ENCODE assay signal across 17 mouse cellular contexts in genomic region chr4:88448976-88449375, GRCm38 (mm10).
"Had no signal": no experiment of that assay in that cellular context is flagged by ENCODE, and none has a peak within 500 bp of the region (broad histone marks: within the 10 kb centered on the region; RNA-seq: fewer than 3 reads in every experiment).

No protein-coding gene starts in this region.

- H3K9me3 ChIP-seq: limb, embryonic 13.5 days; midbrain, embryonic 10.5 days; neural tube, embryonic 13.5 days; stomach, embryonic 15.5 days had no signal

- H3K27ac ChIP-seq: kidney, postnatal 0 days; limb, embryonic 13.5 days; liver, embryonic 14.5 days; midbrain, embryonic 10.5 days; neural tube, embryonic 13.5 days; stomach, embryonic 15.5 days had no signal

- H3K27me3 ChIP-seq: limb, embryonic 13.5 days; neural tube, embryonic 13.5 days; stomach, embryonic 15.5 days had no signal

- DNase-seq: kidney, postnatal 36 days; layer of hippocampus, adult 9-11 months; left cerebral cortex, postnatal 4 days; lung, adult 18-20 months; lung, postnatal 36 days; midbrain, embryonic 14.5 days; retina, postnatal 1 day; right cerebral cortex, postnatal 4 days; spleen, adult 18-20 months; thymus, adult 2 months; thymus, postnatal 25 days had no signal

- H3K9ac ChIP-seq: limb, embryonic 13.5 days; liver, embryonic 14.5 days; neural tube, embryonic 13.5 days; stomach, embryonic 15.5 days had no signal

- H3K4me1 ChIP-seq: limb, embryonic 13.5 days; midbrain, embryonic 10.5 days; neural tube, embryonic 13.5 days; stomach, embryonic 15.5 days had no signal

- H3K4me3 ChIP-seq: limb, embryonic 13.5 days; midbrain, embryonic 10.5 days; neural tube, embryonic 13.5 days; stomach, embryonic 15.5 days had no signal

- H3K4me2 ChIP-seq: limb, embryonic 13.5 days; neural tube, embryonic 13.5 days; stomach, embryonic 15.5 days had no signal

- H3K36me3 ChIP-seq: limb, embryonic 13.5 days; midbrain, embryonic 10.5 days; neural tube, embryonic 13.5 days; stomach, embryonic 15.5 days had no signal
